Mouse (Mus musculus) left cerebral cortex, postnatal 36 days (tissue): Measurements from ENCODE around the gene Hspd1. TPM values are rescaled to one million over a fixed set of nuclear protein-coding genes. Genes with fewer than 3 reads are reported as not detected.
"Not testable (repeated sequence)": the region's sequence is repeated elsewhere in the genome, so short reads cannot be mapped to it uniquely, and the experiment has no call there.

Experiments
- DNase-seq, 2 experiments: peaks; one replicate each; pipeline ENCODE4 v3.0.0; 2021 to 2022; ENCODE audit warnings: low spot score in 2 of 2, mixed read lengths in 1 of 2
- intact Hi-C: fragments of 180-260 bp; cut with DNase I; formaldehyde crosslinking; loops from one replicate; pipeline ENCODE4 v1.15.1; 2025
- total RNA-seq, 2 experiments: library from RNA; stranded (reverse); gene quantifications; 2 replicates each; pipeline ENCODE4 v1.2.3; 2021

Gene Hspd1
- 100 to 1,000 TPM; 150 to 161 TPM for total RNA-seq

DNA sequence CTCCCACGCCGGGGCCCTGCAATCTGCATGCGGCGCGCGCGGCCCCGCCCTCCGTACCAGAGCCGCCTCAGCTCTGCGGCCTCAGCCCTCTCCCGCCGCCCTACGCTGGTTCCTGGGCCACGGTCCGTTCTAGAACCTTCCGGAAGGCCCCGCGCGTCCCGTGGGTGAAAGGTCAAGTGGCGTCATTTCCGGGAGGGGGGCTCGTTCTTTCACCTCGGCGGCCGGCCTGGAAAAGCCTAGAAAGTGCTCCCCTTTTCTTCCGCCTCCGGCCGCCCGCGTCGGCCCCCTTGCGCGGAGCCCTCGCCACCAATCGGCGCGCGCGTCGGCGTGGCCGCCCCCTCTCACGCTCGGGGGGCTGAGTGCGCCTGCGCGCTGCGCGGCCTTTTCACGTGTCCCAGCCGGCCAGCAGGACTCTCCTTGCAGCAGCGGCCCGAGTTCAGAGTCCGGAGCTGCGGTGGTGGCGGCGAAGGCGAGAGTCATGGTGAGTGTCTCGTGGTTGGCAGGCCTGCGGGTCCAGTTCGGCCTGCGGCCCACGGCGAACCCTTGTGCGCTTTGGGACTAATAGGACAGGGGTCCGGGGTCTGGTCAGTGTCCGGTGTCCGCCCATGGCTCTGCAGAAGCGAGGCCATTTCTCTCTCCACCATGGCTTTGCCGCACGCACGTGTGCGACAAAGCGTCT, at the start of gene Hspd1, which contains the start of gene Hspe1:
Hspd1 (minus strand) TSS at position 312 of the 679 bp plus-strand sequence.
Hspe1 (plus strand) TSS at position 201 of the 679 bp plus-strand sequence.
- intact Hi-C loops = loop anchor here (1.0 to 5.0 kb wide), 3 partner anchors 43 to 149 kb away; partner anchors contain the start of genes Mars2, Mob4 and Sf3b1
- peak; percentile 98 for DNase-seq

DNA sequence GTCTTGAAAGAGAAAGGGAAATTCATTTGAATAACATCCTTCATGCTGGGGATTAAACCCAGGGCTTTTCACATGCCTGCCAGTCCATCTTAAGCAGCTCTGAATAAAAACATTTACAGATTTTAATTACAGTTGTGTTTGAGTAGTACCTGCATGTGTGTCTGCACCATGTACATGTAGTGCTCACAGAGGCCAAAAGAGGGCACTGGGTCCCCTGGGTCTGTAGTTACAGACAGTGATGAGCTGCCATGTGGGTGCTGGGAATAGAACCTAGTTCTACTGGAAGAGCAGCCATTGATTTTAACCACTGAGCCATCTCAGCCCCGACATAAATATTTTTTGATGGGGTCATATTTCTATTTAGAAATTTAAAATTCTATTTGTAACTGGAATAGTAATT, 47.8 kb upstream of the Hspd1 start:
- no peak for DNase-seq
- intact Hi-C loops = no loop called here

DNA sequence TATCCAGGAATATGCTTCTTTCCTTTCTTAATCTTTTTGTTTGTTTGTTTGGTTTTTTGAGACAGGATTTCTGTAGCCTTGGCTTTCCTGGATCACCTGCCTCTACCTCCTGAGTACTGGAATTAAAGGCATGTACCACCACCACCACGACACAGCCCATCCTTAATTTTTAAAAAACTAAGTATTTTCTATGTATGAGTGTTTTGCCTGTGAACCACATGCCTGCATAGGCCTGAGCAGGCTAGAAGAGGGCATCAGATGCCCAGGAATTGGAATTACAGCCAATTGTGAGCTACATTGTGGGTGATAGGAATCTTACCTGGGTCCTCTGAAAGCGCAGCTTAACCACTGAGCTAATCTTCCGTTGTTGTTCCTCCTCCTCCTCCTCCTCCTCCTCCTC, 46.3 kb upstream of the Hspd1 start:
- intact Hi-C loops = no loop called here

DNA sequence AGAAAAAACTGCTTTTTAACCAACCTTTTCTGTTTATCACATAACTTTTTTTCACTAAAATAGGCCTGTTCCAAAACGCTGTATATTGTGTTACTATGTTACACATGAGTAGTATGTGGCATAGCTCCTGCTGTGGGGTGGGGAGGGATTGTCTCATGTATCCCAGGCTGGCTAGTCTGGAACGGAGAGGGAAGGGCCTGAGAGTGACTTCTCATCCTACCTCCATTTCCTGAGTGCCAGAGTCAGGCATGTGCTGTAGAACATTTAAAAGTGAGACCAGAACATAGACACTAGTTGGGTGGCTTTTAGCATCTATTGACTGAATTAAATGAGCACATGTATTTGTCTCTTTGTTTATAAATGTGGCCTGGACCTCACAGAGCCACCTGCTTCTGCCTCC, 45.1 kb upstream of the Hspd1 start:
- no peak for DNase-seq
- intact Hi-C loops = no loop called here

More for the DNA sequence above, 46.3 kb upstream of the Hspd1 start:
- DNase-seq = no peak

DNA sequence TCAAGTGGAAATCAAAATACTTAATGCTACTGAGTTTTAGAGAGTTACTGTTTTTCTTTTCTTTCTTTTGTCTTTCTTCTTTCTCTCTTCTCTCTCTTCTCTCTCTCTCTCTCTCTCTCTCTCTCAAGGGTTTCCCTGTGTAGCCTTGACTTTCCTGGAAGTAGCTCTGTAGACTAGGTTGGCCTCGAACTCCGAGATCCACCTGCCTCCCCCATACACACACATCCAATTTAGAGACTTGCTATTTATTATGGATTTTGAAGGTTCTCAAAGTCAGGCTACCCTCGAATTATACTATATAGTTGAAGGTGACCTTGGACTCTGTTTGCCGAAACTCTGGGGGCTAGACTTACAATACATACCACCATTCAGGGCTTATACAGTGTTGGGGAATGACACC, 44.3 kb upstream of the Hspd1 start:
- DNase-seq = no peak
- intact Hi-C loops = no loop called here

DNA sequence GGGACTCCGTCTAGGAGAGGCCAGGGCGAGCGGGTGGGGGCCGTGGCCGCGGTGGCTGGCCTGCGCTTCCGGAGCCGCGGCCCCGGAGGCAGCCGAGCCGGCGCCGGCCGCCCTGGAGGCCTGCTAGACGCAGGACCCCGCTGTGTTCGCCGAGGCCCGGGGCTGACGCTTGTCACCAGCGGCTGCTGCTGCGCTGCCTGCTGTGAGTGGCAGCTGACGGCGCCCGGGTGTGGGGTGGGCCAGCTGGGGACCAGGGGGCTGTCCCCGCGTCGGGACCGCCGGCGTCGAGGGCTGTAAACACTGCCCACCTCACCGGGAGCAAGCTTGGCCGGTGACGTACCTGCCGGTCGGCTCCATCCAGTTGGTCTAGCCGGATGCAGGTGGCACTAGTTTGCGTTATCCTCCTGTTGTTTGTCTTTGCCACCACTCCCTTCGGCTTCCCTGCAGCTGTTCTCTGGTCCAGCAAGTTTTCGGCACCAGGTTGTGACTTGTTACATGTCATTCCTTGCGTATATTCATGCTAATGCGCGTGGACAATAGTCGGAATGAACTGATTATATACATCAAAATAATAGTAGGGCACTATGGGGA, 43.5 kb upstream of the Hspd1 start:
- intact Hi-C loops = loop anchor here (1.0 to 2.0 kb wide), 2 partner anchors 44 to 105 kb away; partner anchors contain the start of gene Mars2
- peak in 1 of 2 experiments; percentile 48 for DNase-seq

DNA sequence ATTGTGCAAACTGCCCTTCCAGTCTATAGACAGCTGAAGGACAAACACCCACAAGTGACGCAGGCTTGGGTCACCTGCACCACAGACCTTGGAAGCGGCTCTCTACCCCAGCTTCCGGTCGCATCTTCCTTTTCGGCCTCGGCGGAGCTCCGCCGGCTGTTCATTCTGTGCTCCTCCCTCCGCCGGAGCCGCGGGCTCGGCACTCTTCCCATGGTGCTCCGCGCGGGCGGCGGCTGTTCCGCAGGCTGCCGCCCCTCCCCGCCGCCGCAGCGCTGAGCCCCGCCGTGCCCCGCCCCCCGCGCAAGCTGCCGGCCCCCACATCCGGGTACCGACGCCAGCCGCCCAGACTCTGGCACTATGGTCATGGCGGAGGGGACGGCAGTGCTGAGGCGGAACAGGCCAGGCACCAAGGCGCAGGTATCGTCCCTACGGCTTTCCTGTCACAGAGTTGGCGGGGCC, 42.9 kb upstream of the Hspd1 start, which contains the start of gene Mob4:
Mob4 (plus strand) TSS at position 289 of the 459 bp plus-strand sequence.
- intact Hi-C loops = loop anchor here (1.0 to 2.0 kb wide), 2 partner anchors 44 to 106 kb away; partner anchors contain the start of gene Mars2
- peak; percentile 92 to 97 for DNase-seq

DNA sequence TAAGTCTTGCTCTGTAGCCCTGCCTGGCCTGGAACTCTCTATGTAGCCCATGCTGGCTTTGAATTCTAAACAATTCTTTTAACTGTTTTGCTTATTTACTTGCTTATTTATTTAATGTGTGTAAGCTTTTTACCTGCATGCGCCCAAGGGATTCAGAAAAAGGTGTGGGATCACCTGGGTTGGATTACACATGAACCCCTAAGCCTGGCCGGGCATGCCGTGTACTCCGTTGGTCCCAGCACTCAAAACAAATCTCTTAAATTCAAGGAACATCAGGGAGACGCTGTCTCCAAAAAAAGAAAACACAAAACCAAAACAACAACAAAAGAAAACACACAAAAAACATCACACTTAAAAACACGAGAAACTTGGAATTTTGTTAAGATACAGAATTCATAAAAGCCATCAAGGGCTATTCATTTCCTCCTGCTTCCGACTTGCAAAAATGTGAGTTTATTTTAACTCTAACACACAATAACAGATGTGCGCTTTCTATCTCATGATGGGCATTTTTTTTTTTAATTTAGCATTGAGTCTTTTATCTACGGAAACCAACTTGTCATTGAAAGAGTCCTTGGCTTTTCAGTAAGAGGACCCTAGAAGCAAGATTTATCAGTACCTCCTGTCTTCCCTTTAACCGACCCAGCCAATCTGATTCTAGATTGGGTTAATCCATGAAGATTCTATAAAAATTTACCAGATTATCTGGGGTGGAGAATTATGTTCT, 42.3 kb upstream of the Hspd1 start:
- DNase-seq = no peak
- intact Hi-C loops = loop anchor here (2.0 kb wide), 1 partner anchor 106 kb away; the partner anchor contains the start of gene Mars2

DNA sequence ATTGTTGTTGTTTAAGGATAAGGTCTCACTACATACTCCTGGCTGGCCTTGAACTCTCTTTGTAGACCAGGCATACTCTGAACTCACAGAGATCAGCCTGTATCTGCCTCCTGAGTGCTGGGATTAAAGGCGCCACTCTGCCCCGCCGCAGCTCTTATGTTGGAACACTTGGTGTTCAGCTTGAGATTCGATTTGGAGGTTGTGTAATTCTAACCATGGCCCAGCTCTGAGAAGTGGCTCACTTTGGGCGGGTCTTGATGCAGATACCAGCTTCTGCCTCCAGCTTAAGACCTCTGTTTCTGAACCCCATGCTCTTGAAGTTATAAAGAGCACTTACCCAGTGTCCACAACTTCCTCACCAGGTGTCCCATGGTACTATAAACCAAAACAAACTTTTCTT, 41.7 kb upstream of the Hspd1 start:
- no peak for DNase-seq
- intact Hi-C loops = loop anchor here (2.0 kb wide), 1 partner anchor 107 kb away; the partner anchor contains the start of gene Mars2

DNA sequence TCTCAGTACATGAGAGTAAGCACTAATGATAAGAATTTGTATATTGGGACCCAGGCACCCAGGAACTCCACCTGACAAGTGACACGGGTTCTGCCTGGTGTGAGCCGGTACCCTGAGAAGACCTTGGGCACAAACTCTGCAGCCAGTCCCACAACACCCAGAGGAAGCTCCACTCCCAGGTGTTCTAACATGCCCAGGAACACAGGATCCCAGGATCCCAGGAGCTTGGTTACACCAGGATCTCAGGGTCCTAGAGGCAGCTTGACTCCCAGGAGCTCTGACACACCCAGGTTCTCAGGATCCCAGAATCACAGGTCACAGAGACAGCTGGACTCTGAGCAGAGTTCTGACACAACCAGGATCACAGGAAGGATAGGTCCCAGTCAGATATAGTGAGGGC, 36.1 kb upstream of the Hspd1 start:
- intact Hi-C loops, DNase-seq: not testable (repeated sequence)

DNA sequence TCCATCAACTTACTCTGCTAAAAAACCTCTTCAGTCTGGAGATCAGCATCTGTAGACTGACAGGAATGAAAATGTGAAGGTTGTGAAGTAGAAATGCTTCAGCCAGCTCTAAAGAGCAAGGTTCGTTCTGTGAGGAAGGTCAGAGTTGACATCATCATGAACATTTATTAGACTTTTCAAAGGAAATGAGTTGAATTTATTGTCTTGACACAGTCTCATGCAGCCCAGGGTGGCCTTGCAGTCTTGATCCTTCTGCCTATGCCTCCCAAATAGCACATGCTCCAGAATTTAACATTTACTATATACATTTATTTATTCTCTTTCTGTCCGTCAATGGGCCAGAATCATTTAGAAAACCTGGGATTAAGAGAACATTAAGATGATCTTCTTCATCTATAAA, 35.5 kb upstream of the Hspd1 start:
- intact Hi-C loops = no loop called here

DNA sequence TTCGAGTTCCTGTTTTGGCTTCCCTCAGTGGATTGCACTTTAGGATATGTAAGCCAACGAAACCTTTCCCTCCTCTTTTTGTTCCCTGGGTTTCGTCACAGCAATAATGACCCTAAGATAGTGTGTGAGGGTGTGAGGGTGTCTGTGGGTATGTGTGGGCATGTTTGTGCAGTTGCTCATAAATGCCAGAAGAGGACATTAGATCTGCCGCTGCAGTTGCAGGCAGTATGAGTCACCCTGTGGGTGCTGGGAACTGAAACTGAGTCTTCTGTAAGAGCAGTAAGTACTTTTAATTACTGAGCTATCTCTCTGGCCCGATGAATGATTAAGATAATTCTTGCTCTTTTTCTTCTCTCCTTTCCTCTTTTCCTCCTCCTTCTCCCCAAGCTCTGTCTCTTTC, 35.0 kb upstream of the Hspd1 start:
- no peak for DNase-seq
- intact Hi-C loops = no loop called here

More for the DNA sequence above, 35.5 kb upstream of the Hspd1 start:
- no peak for DNase-seq

DNA sequence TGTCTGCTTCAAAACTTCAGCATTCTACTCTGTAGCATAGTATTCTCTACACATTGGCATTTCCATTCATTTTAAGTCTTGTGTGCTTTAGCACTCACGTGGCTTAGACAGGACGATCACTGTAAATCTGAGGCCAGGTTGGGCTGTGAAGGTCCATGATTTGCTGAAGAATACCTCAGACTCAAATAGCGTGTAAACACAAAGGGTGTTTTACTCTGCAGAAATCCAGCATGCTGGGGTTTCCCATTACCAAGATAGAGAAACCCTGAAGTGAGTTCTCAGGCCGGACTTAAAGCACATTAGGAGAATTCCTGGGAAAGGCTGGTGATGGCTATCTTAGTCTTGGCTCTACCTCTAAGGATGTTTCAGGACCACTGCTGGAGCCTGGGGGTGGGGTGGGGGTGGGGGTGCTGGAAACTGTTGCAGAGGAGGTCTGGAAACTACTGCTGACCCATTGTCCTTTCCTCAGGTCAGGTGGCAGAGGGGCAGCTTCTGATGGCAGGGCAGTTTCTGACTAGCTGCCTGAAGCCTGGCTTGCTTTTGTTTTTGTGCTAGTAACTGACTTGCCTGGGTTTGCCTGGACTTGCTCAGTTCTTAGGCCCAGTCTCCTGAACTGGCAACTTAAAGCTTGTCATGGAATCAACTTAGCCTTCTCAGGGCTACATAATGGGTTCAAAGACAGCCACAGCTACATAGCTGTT, 21.2 kb upstream of the Hspd1 start:
- no peak for DNase-seq
- intact Hi-C loops = no loop called here

DNA sequence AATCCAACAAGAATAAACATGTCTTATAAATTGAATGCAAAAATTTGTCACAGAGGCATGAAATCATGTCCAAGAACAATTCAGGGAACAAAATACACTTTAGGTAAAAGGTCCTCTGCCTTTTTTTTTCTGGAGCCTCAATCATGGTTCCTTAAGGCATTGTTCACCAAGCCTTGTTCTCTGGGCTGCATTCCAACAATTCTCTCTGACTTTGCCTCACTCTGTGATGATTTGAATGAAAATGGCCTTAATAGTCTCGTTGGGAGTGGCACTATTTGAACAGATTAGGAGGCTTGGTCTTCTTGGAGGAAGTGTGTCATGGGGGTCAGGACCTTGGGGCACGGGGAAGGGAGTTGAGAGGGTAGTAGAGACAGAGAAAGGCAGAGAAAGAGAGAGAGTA, 20.4 kb upstream of the Hspd1 start:
- intact Hi-C loops = no loop called here
- no peak for DNase-seq

DNA sequence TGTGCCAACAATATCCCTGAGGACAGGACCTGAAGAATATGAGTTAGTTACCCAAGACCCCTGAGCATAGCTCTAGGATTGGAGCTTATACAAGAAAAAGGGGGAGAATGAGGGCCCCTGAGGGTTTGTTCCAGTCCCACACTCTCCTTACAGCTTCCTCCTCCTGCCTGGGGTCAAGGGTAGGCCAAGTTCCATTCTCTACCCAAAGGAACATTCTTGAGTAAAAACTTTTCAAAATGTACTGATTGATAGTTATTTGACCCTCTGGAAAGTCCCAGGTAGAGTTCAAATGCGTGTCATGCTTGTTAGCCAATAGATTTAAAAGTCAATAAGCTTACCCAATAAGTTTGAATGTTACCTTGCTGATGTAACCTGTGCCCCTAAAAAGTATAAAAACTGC, 19.6 kb upstream of the Hspd1 start:
- no peak for DNase-seq
- intact Hi-C loops = no loop called here

DNA sequence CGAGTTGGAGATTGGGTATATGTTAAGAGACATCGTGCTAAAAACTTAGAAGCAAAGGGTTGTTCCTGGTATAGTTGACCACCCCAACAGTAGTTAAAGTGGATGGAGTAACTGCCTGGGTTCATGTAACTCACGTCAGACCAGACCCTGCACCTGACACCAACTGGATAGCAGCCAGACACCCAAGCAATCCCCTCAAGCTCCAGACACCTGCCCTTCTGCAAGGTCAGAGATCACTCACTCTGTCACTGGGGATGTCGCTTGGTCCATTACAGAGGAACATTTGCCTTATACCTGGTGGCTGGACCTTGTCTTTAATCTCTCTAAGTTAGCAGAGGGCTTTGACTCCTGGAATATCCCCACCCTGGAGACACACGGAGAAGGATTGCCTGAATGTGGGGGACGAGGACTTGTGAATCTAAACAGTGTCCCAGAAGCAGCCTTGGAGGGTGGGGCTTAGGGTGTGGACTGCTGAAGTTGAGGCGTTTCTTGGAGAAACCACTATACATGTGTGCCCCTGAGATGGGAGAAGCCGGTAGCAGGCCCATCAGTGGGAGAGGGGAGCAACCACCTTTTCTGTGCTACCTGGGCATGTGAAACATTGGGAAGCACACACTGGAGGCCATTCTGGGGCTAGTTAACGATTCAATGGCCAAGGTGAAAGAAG, 19.0 kb upstream of the Hspd1 start:
- no peak for DNase-seq
- intact Hi-C loops = no loop called here

DNA sequence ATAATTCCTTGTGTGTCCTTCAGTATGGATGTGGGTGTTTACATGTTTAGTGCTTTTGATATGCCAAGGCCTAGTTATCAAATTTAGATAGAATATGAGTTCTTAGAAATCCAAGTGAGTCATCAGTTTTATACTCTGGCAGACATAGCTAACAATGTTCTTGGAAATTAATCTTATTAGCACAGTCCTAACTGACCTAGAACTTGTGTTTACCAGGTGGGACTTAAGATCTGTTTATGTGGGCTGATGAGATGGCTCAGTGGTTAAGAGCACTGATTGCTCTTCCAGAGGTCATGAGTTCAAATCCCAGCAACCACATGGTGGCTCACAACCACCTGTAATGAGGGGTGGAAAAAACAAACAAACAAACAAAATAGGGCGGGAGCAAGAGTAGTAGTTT, 4.4 kb upstream of the Hspd1 start:
- intact Hi-C loops = no loop called here
- no peak for DNase-seq

DNA sequence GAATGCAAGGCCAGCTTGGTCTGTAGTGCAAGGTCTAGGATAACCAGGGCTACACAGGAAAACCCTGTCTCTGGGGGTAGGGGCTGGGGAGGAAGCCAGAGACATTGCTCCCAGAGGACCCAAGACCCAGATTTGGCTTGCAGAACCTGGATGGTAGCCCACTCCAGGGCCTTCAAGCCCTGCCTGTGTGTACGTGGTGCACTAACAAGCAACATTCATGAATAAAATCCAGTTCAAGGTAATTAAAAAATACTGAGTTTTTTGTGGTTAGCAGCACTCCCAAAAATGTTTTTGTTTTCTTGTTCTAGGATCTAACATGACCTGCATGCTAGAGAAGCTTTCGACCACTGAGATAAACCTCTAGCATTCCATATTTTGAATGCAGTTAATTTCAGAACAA, 4.0 kb upstream of the Hspd1 start:
- no peak for DNase-seq
- intact Hi-C loops = no loop called here

DNA sequence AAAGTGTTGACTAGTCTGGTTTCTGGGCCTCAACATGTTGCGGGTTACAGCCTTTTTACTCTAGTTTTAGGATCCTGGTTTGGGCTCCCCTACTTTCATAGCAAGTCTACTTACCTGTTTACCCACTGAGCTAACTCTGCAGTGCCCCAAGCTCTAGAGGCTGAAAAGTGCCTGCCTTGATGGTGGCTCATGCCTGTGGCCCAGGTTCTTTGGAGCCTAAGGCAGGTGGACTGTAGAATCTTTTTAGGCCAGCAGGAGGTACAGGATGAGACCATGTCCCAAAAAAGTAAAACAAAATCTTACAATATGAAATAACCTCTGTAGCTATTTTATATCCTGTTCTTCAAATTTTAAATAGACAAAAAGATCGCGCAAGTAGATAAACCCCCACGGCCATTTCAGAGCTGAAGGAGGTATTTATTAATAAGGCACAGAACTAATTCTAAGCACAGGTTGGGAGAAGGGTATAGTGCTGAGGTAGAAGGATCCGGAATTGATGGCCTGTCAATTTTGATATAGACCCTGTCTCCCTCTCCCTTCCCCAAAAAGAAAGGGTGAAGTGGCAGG, 1.5 kb upstream of the Hspd1 start:
- DNase-seq = no peak
- intact Hi-C loops = loop anchor here (5.0 kb wide), 1 partner anchor 148 kb away; the partner anchor contains the start of gene Mars2
